ENCODE assay signal across 8 mouse cellular contexts in genomic region chr11:98939953-98940641, GRCm38 (mm10). TPM values are rescaled to one million over a fixed set of nuclear protein-coding genes. Genes with fewer than 3 reads are reported as not detected.
A peak's percentile ranks its signal among the peaks of the same experiment; 100 is the strongest.
DNase-seq lines count a peak whose midpoint lies in the region; ATAC-seq lines count a peak whose summit lies in the region.

No protein-coding gene starts in this region.

- H3K36me3 ChIP-seq in midbrain, embryonic 10.5 days = no peaks in the 10 kb centered on the region
- no peaks in the 10 kb centered on the region for H3K36me3 ChIP-seq in midbrain, embryonic 16.5 days (ENCODE audit: control insufficient read depth, insufficient read depth, low read length)
- no peaks in the 10 kb centered on the region for H3K36me3 ChIP-seq in forebrain, embryonic 15.5 days

- DNase-seq in cerebellum, adult 11 months = peak; percentile 47
- no peak for DNase-seq in midbrain, embryonic 10.5 days (ENCODE audit: low spot score)
- DNase-seq in left cerebral cortex, adult 8-10 months (ENCODE audit: low spot score in 2 of 2) = peak; percentile 48 to 87
- peak; percentile 66 for DNase-seq in right cerebral cortex, postnatal 25 days
- DNase-seq in ovary, adult 18-20 months (ENCODE audit: low spot score) = no peak

- H3K9me3 ChIP-seq in midbrain, embryonic 10.5 days (replicated peaks) = no peaks in the 10 kb centered on the region
- H3K9me3 ChIP-seq in midbrain, embryonic 16.5 days (replicated peaks; ENCODE audit: control insufficient read depth, low read length, poor library complexity, severe bottlenecking) = no peaks in the 10 kb centered on the region
- H3K9me3 ChIP-seq in forebrain, embryonic 15.5 days = no peaks in the 10 kb centered on the region

- H3K27ac ChIP-seq in midbrain, embryonic 10.5 days (replicated peaks) = peak overlapping the region; percentile 94; the same call in 1 of the 2 replicates
- no peak overlapping the region for H3K27ac ChIP-seq in midbrain, embryonic 16.5 days (ENCODE audit: low read length)
- peak overlapping the region; percentile 58; the same call in 1 of the 2 replicates for H3K27ac ChIP-seq in forebrain, embryonic 15.5 days (replicated peaks)

- WGBS in midbrain, embryonic 10.5 days = 50% methylated on average over 11 of the region's 11 CpGs
- WGBS in midbrain, embryonic 16.5 days = 52% methylated on average over 11 of the region's 11 CpGs
- 49% methylated on average over 11 of the region's 11 CpGs for WGBS in forebrain, embryonic 15.5 days

- no peak for ATAC-seq in cerebellum, adult (ENCODE audit: insufficient number of reproducible peaks, low FRiP score, low TSS enrichment)
- ATAC-seq in midbrain, embryonic 16.5 days = no peak
- no peak for ATAC-seq in forebrain, embryonic 15.5 days (replicated peaks)

- peak overlapping the region; percentile 74 for H3K4me3 ChIP-seq in midbrain, embryonic 10.5 days
- no peak overlapping the region for H3K4me3 ChIP-seq in midbrain, embryonic 16.5 days (ENCODE audit: low read depth, low read length)
- H3K4me3 ChIP-seq in forebrain, embryonic 15.5 days = no peak overlapping the region

- H3K4me1 ChIP-seq in midbrain, embryonic 10.5 days = peaks cover 94% of the 10 kb centered on the region
- peaks cover 51% of the 10 kb centered on the region for H3K4me1 ChIP-seq in midbrain, embryonic 16.5 days (ENCODE audit: control insufficient read depth, insufficient read depth, low read length)
- peaks cover 90% of the 10 kb centered on the region for H3K4me1 ChIP-seq in forebrain, embryonic 15.5 days

- no peak overlapping the region for H3K9ac ChIP-seq in midbrain, embryonic 16.5 days (ENCODE audit: low read depth, low read length)
- H3K9ac ChIP-seq in forebrain, embryonic 15.5 days (replicated peaks) = no peak overlapping the region

- peaks cover 38% of the 10 kb centered on the region for H3K27me3 ChIP-seq in midbrain, embryonic 10.5 days (ENCODE audit: low read depth, poor library complexity, severe bottlenecking)
- H3K27me3 ChIP-seq in midbrain, embryonic 16.5 days (ENCODE audit: control insufficient read depth, insufficient read depth, low read depth, low read length) = peaks cover 12% of the 10 kb centered on the region
- H3K27me3 ChIP-seq in forebrain, embryonic 15.5 days = peaks cover 18% of the 10 kb centered on the region

- no peak overlapping the region for H3K4me2 ChIP-seq in midbrain, embryonic 16.5 days (ENCODE audit: low read length)
- no peak overlapping the region for H3K4me2 ChIP-seq in forebrain, embryonic 15.5 days (replicated peaks)

RNA-seq across cellular contexts. Expression of gene Rara, which starts 12.5 kb away (rescaled TPM):
- polyA plus RNA-seq in midbrain, embryonic 10.5 days (2016; fragmentation: Nextera tagmentation; extraction: Ambion mirVana) = 15.5 and 16.1 TPM in 2 replicates
- polyA plus RNA-seq in midbrain, embryonic 16.5 days (2015; fragmentation: Nextera tagmentation; extraction: Ambion mirVana) = 9.5 and 9.6 TPM in 2 replicates
- polyA plus RNA-seq in forebrain, embryonic 15.5 days (2015; fragmentation: Nextera tagmentation; extraction: Ambion mirVana) = 9.2 and 9.9 TPM in 2 replicates
- total RNA-seq in left cerebral cortex, adult 8-10 months (2022) = 10 to 100 TPM; 11.1 to 11.7 (median 11.4) TPM

RNA-seq across cellular contexts. Expression of gene Cdc6, which starts 32.5 kb away (rescaled TPM):
- polyA plus RNA-seq in midbrain, embryonic 10.5 days (2016; fragmentation: Nextera tagmentation; extraction: Ambion mirVana) = 53.3 and 67.8 TPM in 2 replicates
- 2.4 TPM in 2 replicates for polyA plus RNA-seq in midbrain, embryonic 16.5 days (2015; fragmentation: Nextera tagmentation; extraction: Ambion mirVana)
- polyA plus RNA-seq in forebrain, embryonic 15.5 days (2015; fragmentation: Nextera tagmentation; extraction: Ambion mirVana) = 11.2 and 12.1 TPM in 2 replicates
- total RNA-seq in left cerebral cortex, adult 8-10 months (2022) = under 1 TPM; 0.15 to 0.91 (median 0.25) TPM

RNA-seq across cellular contexts. Expression of gene Gjd3, which starts 42.7 kb away (rescaled TPM):
- 0.16 TPM in 1 of 2 replicates, not detected in the other for polyA plus RNA-seq in midbrain, embryonic 10.5 days (2016; fragmentation: Nextera tagmentation; extraction: Ambion mirVana)
- polyA plus RNA-seq in midbrain, embryonic 16.5 days (2015; fragmentation: Nextera tagmentation; extraction: Ambion mirVana) = 1.0 and 1.9 TPM in 2 replicates
- 0.62 and 0.84 TPM in 2 replicates for polyA plus RNA-seq in forebrain, embryonic 15.5 days (2015; fragmentation: Nextera tagmentation; extraction: Ambion mirVana)
- 1 to 10 TPM; 1.2 to 1.8 (median 1.4) TPM for total RNA-seq in left cerebral cortex, adult 8-10 months (2022)

Comparison
In these comparisons a context has a peak if more than half of its experiments do, and no peak if none do; other contexts are left out.
1. DNase-seq: peak in cerebellum, adult 11 months (single experiment), left cerebral cortex, adult 8-10 months (2 of 2) and right cerebral cortex, postnatal 25 days (single experiment); none in midbrain, embryonic 10.5 days (single experiment) and ovary, adult 18-20 months (single experiment).